Mouse (Mus musculus): ENCODE measurements around the gene Rpl10-ps3.
A peak's percentile ranks its signal among the peaks of the same experiment; 100 is the strongest.

The Rpl10-ps3 gene

GRCm38 (mm10) chr9:50344868-50345267 is at the start of gene Rpl10-ps3:
Gene Rpl10-ps3, minus strand, starts transcription at chr9:50344968.
- DNase-seq (ENCODE audit: low spot score), result no peak

GRCm38 (mm10) chr9:50375598-50375997 is 30.8 kb upstream of the Rpl10-ps3 start:
- no peak for DNase-seq (ENCODE audit: low spot score)

GRCm38 (mm10) chr9:50374666-50375065 is 29.9 kb upstream of the Rpl10-ps3 start:
- DNase-seq (ENCODE audit: low spot score), result no peak

- no peak for DNase-seq (ENCODE audit: low spot score)
Observed at GRCm38 (mm10) chr9:50368551-50369297, 24.0 kb upstream of the Rpl10-ps3 start.

- no peak for DNase-seq (ENCODE audit: low spot score)
Observed at GRCm38 (mm10) chr9:50365059-50365780, 20.5 kb upstream of the Rpl10-ps3 start.

GRCm38 (mm10) chr9:50363962-50364361 is 19.2 kb upstream of the Rpl10-ps3 start:
- no peak for DNase-seq (ENCODE audit: low spot score)

- DNase-seq (ENCODE audit: low spot score), result no peak
Observed at GRCm38 (mm10) chr9:50363259-50363658, 18.5 kb upstream of the Rpl10-ps3 start.

GRCm38 (mm10) chr9:50362556-50362955 is 17.8 kb upstream of the Rpl10-ps3 start:
- DNase-seq (ENCODE audit: low spot score), result no peak

GRCm38 (mm10) chr9:50360370-50360769 is 15.6 kb upstream of the Rpl10-ps3 start:
- no peak for DNase-seq (ENCODE audit: low spot score)

- no peak for DNase-seq (ENCODE audit: low spot score)
Observed at GRCm38 (mm10) chr9:50357331-50357730, 12.6 kb upstream of the Rpl10-ps3 start.

- no peak for DNase-seq (ENCODE audit: low spot score)
Observed at GRCm38 (mm10) chr9:50351746-50352145, 7.0 kb upstream of the Rpl10-ps3 start.

- no peak for DNase-seq (ENCODE audit: low spot score)
Observed at GRCm38 (mm10) chr9:50350571-50350970, 5.8 kb upstream of the Rpl10-ps3 start.

GRCm38 (mm10) chr9:50349156-50349555 is 4.4 kb upstream of the Rpl10-ps3 start:
- DNase-seq (ENCODE audit: low spot score), result no peak

GRCm38 (mm10) chr9:50348256-50348655 is 3.5 kb upstream of the Rpl10-ps3 start:
- DNase-seq (ENCODE audit: low spot score), result no peak

- no peak for DNase-seq (ENCODE audit: low spot score)
Observed at GRCm38 (mm10) chr9:50335539-50336325, 9.0 kb downstream of the Rpl10-ps3 start.

GRCm38 (mm10) chr9:50333413-50333812 is 11.4 kb downstream of the Rpl10-ps3 start:
- peak; percentile 56 for DNase-seq (ENCODE audit: low spot score)

GRCm38 (mm10) chr9:50324355-50325225 is 20.2 kb downstream of the Rpl10-ps3 start:
- no peak for DNase-seq (ENCODE audit: low spot score)

- no peak for DNase-seq (ENCODE audit: low spot score)
Observed at GRCm38 (mm10) chr9:50320729-50321128, 24.0 kb downstream of the Rpl10-ps3 start.

- DNase-seq (ENCODE audit: low spot score), result no peak
Observed at GRCm38 (mm10) chr9:50319506-50319905, 25.3 kb downstream of the Rpl10-ps3 start.

- DNase-seq (ENCODE audit: low spot score), result no peak
Observed at GRCm38 (mm10) chr9:50317299-50317698, 27.5 kb downstream of the Rpl10-ps3 start.

GRCm38 (mm10) chr9:50315650-50316049 is 29.1 kb downstream of the Rpl10-ps3 start:
- no peak for DNase-seq (ENCODE audit: low spot score)
